Mouse (Mus musculus) heart, adult 2 months (tissue): ENCODE measurements around the gene Atp6v1e2.

Experiments
- CTCF ChIP-seq: fragments of 200-600 bp; IDR thresholded peaks from 2 replicates; pipeline ENCODE4 v1.8.1; 2022; ENCODE audit warnings: antibody characterized with exemption, mild to moderate bottlenecking, moderate library complexity
- EP300 ChIP-seq: fragments of 200-500 bp; IDR thresholded peaks from 2 replicates; pipeline ENCODE4 v1.6.1; 2011; ENCODE audit warnings: low read depth, low read length, control low read depth; ENCODE audit not compliant: insufficient read depth
- POLR2A ChIP-seq: fragments of 200-500 bp; IDR thresholded peaks from 2 replicates; pipeline ENCODE4 v1.6.1; 2011; ENCODE audit warnings: mild to moderate bottlenecking, low read depth, low read length, control low read depth; ENCODE audit not compliant: insufficient read depth

- TF ChIP-seq EP300 (no peak), POLR2A (no peak), CTCF (no peak)
These were observed 5.6 kb downstream of the Atp6v1e2 start for GRCm38 (mm10) chr17:86942112-86942511.
